ENCODE assay signal across 8 mouse cellular contexts in the genomic region with DNA sequence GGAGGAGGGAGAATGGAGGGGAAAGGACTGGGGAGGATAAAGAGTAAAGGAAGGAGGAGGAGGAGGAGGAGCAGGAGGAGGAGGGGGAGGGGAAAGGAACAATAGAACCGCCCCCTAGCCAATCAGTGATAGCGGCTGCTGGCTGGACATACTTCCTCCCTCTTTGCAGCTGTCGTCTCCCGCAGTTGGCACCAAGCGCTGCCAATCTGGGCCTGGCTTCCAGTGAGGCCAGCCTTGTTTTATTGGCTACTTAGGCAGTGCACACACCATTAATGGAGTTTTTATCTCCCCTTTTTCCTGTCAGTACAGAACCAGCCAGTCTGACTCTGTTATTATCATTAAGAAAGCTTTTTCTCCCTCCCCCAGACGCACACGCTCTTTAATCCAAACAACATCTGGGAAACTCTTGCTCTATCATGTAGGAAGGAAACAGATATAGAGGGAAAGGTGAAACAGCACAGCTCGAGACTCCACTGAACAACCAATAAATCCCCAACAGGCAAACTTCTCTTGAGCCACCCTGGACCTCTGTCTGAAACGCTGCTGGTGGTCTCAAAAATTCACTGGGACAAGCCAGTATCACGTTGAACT. TPM values are rescaled to one million over a fixed set of nuclear protein-coding genes. Genes with fewer than 3 reads are reported as not detected.
DNase-seq lines count a peak whose midpoint lies in the region; ATAC-seq and TF ChIP-seq lines count a peak whose summit lies in the region.

No protein-coding gene starts in this region.

- peak; percentile 27 for ATAC-seq in granulocyte monocyte progenitor cell, adult 5-6 weeks (replicated peaks; ENCODE audit: poor library complexity, severe bottlenecking)
- ATAC-seq in intestine, embryonic 15.5 days: peak; percentile 83

- WGBS in embryonic facial prominence, embryonic 10.5 days: 21% methylated on average over 10 of the region's 10 CpGs
- WGBS in intestine, embryonic 15.5 days: 12% methylated on average over 10 of the region's 10 CpGs

- intact Hi-C loops in left cerebral cortex, adult 2 months (cut with DNase I): no loop called here

- H3K36me3 ChIP-seq in embryonic facial prominence, embryonic 10.5 days (replicated peaks): peaks cover 11% of the 10 kb centered on the region
- no peaks in the 10 kb centered on the region for H3K36me3 ChIP-seq in intestine, embryonic 15.5 days

- H3K4me1 ChIP-seq in embryonic facial prominence, embryonic 10.5 days: peaks cover 63% of the 10 kb centered on the region
- H3K4me1 ChIP-seq in intestine, embryonic 15.5 days (replicated peaks): peaks cover 29% of the 10 kb centered on the region

- H3K9ac ChIP-seq in intestine, embryonic 15.5 days: no peak overlapping the region

- peak overlapping the region; percentile 51 for H3K27ac ChIP-seq in embryonic facial prominence, embryonic 10.5 days (replicated peaks)
- peak overlapping the region; percentile 62 for H3K27ac ChIP-seq in intestine, embryonic 15.5 days
- H3K27ac ChIP-seq in left cerebral cortex, adult 2 months: peak overlapping the region; percentile 36; the same call in 1 of the 2 replicates

- H3K4me3 ChIP-seq in embryonic facial prominence, embryonic 10.5 days: peak overlapping the region; percentile 38
- H3K4me3 ChIP-seq in intestine, embryonic 15.5 days (replicated peaks): peak overlapping the region; percentile 12; the same call in 1 of the 2 replicates
- no peak overlapping the region for H3K4me3 ChIP-seq in left cerebral cortex, adult 2 months

- peak overlapping the region; percentile 48 for H3K4me2 ChIP-seq in intestine, embryonic 15.5 days (replicated peaks)

- TF ChIP-seq CTCF in left cerebral cortex, adult 2 months (IDR thresholded peaks at IDR 0.05): no peak

- H3K27me3 ChIP-seq in embryonic facial prominence, embryonic 10.5 days (replicated peaks; ENCODE audit: low read depth, poor library complexity, severe bottlenecking): no peaks in the 10 kb centered on the region
- H3K27me3 ChIP-seq in intestine, embryonic 15.5 days (replicated peaks): no peaks in the 10 kb centered on the region

- no peaks in the 10 kb centered on the region for H3K9me3 ChIP-seq in embryonic facial prominence, embryonic 10.5 days
- no peaks in the 10 kb centered on the region for H3K9me3 ChIP-seq in intestine, embryonic 15.5 days

- DNase-seq in adrenal gland, postnatal 36 days: peak; percentile 77 to 84
- DNase-seq in embryonic facial prominence, embryonic 10.5 days (ENCODE audit: low spot score): peak; percentile 76
- peak; percentile 41 to 64 for DNase-seq in left cerebral cortex, adult 2 months (ENCODE audit: extremely low spot score in 1 of 2, low spot score in 2 of 2)
- DNase-seq in lung, postnatal 25 days (ENCODE audit: low spot score): peak; percentile 84
- DNase-seq in right cerebral cortex, adult 18-20 months: peak; percentile 72
- DNase-seq in spleen, adult 12 weeks (ENCODE audit: low spot score): no peak

RNA-seq across cellular contexts. Expression of a gene that starts 34.6 kb away (rescaled TPM):
- total RNA-seq in adrenal gland, postnatal 36 days (2021): 100 to 1,000 TPM in 1 of 2 experiments, 10 to 100 TPM in 1; 36.5 to 140 TPM
- 3.7 and 4.3 TPM in 2 replicates for polyA plus RNA-seq in embryonic facial prominence, embryonic 10.5 days (2016; fragmentation: Nextera tagmentation; extraction: Ambion mirVana)
- 2.9 and 3.9 TPM in 2 replicates for total RNA-seq in granulocyte monocyte progenitor cell, adult 5-6 weeks (2014; fragmentation: Nextera tagmentation)
- total RNA-seq in granulocyte monocyte progenitor cell, adult 5-6 weeks (2017): 0.78 and 0.88 TPM in 2 replicates
- 4.9 and 5.2 TPM in 2 replicates for polyA plus RNA-seq in intestine, embryonic 15.5 days (2015; fragmentation: Nextera tagmentation; extraction: Ambion mirVana)
- 10 to 100 TPM; 32.9 to 36.6 TPM for total RNA-seq in left cerebral cortex, adult 2 months (2021)

RNA-seq across cellular contexts. Expression of a gene that starts 34.7 kb away (rescaled TPM):
- total RNA-seq in adrenal gland, postnatal 36 days (2021): 10 to 100 TPM; 12.5 to 16.0 TPM
- polyA plus RNA-seq in embryonic facial prominence, embryonic 10.5 days (2016; fragmentation: Nextera tagmentation; extraction: Ambion mirVana): 4.6 and 6.3 TPM in 2 replicates
- total RNA-seq in granulocyte monocyte progenitor cell, adult 5-6 weeks (2014; fragmentation: Nextera tagmentation): 0.09 TPM in 1 of 2 replicates, not detected in the other
- total RNA-seq in granulocyte monocyte progenitor cell, adult 5-6 weeks (2017): not detected in 2 replicates
- polyA plus RNA-seq in intestine, embryonic 15.5 days (2015; fragmentation: Nextera tagmentation; extraction: Ambion mirVana): 5.2 and 5.5 TPM in 2 replicates
- 10 to 100 TPM; 26.7 to 33.8 TPM for total RNA-seq in left cerebral cortex, adult 2 months (2021)

Comparison
In these comparisons a context has a peak if more than half of its experiments do, and no peak if none do; other contexts are left out.
1. RNA of a gene that starts 34.6 kb away (total RNA-seq): 36.5 to 140 TPM in adrenal gland, postnatal 36 days and 32.9 to 36.6 TPM in left cerebral cortex, adult 2 months; 0.78 to 3.9 TPM in granulocyte monocyte progenitor cell, adult 5-6 weeks; every median in the first group is over 4 times any median in the second.
2. RNA of a gene that starts 34.7 kb away (total RNA-seq): 26.7 to 33.8 TPM in left cerebral cortex, adult 2 months and 12.5 to 16.0 TPM in adrenal gland, postnatal 36 days; 0.09 TPM in granulocyte monocyte progenitor cell, adult 5-6 weeks; every median in the first group is over 10 times any median in the second.
3. Peak in every context shown above with its lines, with median percentiles within 50 percentile points of each other: H3K27ac ChIP-seq.